Mouse (Mus musculus) left cerebral cortex, adult 11 months (tissue): ENCODE data around the gene Adgre5.

Source experiments
- DNase-seq: peaks from one replicate; pipeline ENCODE4 v3.0.0; 2022; ENCODE audit warnings: low spot score

The Adgre5 gene

GRCm38 (mm10) chr8:83721405-83722025 lies 19.6 kb downstream of the Adgre5 start:
- no peak for DNase-seq

- no peak for DNase-seq
These were observed 21.4 kb downstream of the Adgre5 start for GRCm38 (mm10) chr8:83719693-83720092.

GRCm38 (mm10) chr8:83719048-83719447 lies 22.1 kb downstream of the Adgre5 start:
- no peak for DNase-seq

- no peak for DNase-seq
These were observed 24.6 kb downstream of the Adgre5 start for GRCm38 (mm10) chr8:83716563-83716962.

GRCm38 (mm10) chr8:83715771-83716170 lies 25.4 kb downstream of the Adgre5 start:
- DNase-seq = no peak

GRCm38 (mm10) chr8:83715031-83715690 lies 26.0 kb downstream of the Adgre5 start, which contains the start of gene Ddx39:
Ddx39 (plus strand) TSS chr8:83715177.
- DNase-seq = peak; percentile 99

- no peak for DNase-seq
These were observed 26.5 kb downstream of the Adgre5 start for GRCm38 (mm10) chr8:83714676-83715030.

- DNase-seq = no peak
These were observed 33.6 kb downstream of the Adgre5 start for GRCm38 (mm10) chr8:83707554-83707953.

- DNase-seq = no peak
These were observed 34.7 kb downstream of the Adgre5 start for GRCm38 (mm10) chr8:83706411-83706810.

- no peak for DNase-seq
These were observed 37.7 kb downstream of the Adgre5 start for GRCm38 (mm10) chr8:83703426-83703825.

GRCm38 (mm10) chr8:83700423-83701085 lies 40.6 kb downstream of the Adgre5 start:
- DNase-seq = no peak

GRCm38 (mm10) chr8:83699566-83699965 lies 41.6 kb downstream of the Adgre5 start:
- no peak for DNase-seq

GRCm38 (mm10) chr8:83698661-83699453 lies 42.3 kb downstream of the Adgre5 start, which contains the start of gene Pkn1:
Pkn1 (minus strand) TSS chr8:83699179.
- DNase-seq = no peak

- no peak for DNase-seq
These were observed 42.9 kb downstream of the Adgre5 start for GRCm38 (mm10) chr8:83698291-83698660.

- DNase-seq = no peak
These were observed 43.5 kb downstream of the Adgre5 start for GRCm38 (mm10) chr8:83697374-83698220.

- no peak for DNase-seq
These were observed 45.6 kb downstream of the Adgre5 start for GRCm38 (mm10) chr8:83695351-83696106.

- no peak for DNase-seq
These were observed 46.6 kb downstream of the Adgre5 start for GRCm38 (mm10) chr8:83694369-83695160.

- DNase-seq = no peak
These were observed 47.4 kb downstream of the Adgre5 start for GRCm38 (mm10) chr8:83693609-83694236.

- DNase-seq = no peak
These were observed 51.9 kb downstream of the Adgre5 start for GRCm38 (mm10) chr8:83689264-83689663.
